Mouse (Mus musculus) embryonic fibroblast, embryonic 13.5 days (primary cell): ENCODE measurements around the gene Aox4. TPM values are rescaled to one million over a fixed set of nuclear protein-coding genes. Genes with fewer than 3 reads are reported as not detected.

Experiments
- H3K27ac ChIP-seq: 2 replicates; pipeline ENCODE4 v1.5.1; 2012; ENCODE audit warnings: low read length, control low read depth, inconsistent platforms; ENCODE audit not compliant: insufficient read depth
- H3K4me1 ChIP-seq: 2 replicates; pipeline ENCODE4 v1.6.1; 2011; ENCODE audit warnings: low read length; ENCODE audit not compliant: control insufficient read depth, insufficient read depth
- H3K4me3 ChIP-seq: 2 replicates; pipeline ENCODE4 v1.5.1; 2011; ENCODE audit warnings: mild to moderate bottlenecking, control low read depth, low read length; ENCODE audit not compliant: insufficient read depth
- CTCF ChIP-seq: IDR thresholded peaks from 2 replicates; pipeline ENCODE4 v1.5.1; 2011; ENCODE audit warnings: mild to moderate bottlenecking, control low read depth, low read length, moderate library complexity, borderline replicate concordance; ENCODE audit not compliant: insufficient read depth
- POLR2A ChIP-seq: IDR thresholded peaks from 2 replicates; pipeline ENCODE4 v1.6.1; 2011; ENCODE audit warnings: low read depth, mild to moderate bottlenecking, control low read depth, low read length, moderate library complexity
- polyA plus RNA-seq: library from polyadenylated mRNA; stranded (reverse); fragments of >200 nt; gene quantifications from 2 replicates; pipeline ENCODE4 v1.2.4, GENCODE M21; 2011; ENCODE audit warnings: low read depth; ENCODE audit not compliant: missing spikeins, insufficient read length

Gene Aox4
- polyA plus RNA-seq, 1 experiment = not detected

DNA sequence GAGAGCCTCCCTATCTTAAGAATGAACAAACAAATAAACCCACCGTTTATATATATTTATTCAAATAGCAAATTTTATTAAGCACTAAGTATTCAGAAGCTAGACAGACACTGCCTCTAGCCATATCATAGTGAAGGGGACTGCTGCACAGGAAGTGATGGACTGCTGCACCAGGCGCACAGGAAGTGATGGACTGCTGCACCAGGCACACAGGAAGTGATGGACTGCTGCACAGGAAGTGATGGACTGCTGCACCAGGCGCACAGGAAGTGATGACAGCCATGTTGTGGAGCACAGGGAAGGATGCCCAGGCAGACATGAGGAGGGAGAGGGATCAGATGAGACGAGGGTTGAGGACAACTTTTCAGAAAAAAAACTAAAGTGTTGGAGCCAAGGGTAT is 5.2 kb downstream of the Aox4 start:
- H3K27ac ChIP-seq = no peak overlapping the region
- H3K4me3 ChIP-seq = no peak overlapping the region
- no peaks in the 10 kb centered on the region for H3K4me1 ChIP-seq
- TF ChIP-seq POLR2A = no peak
- no peak for TF ChIP-seq CTCF

GRCm38 (mm10) chr1:58215956-58216532 is 5.8 kb downstream of the Aox4 start:
- TF ChIP-seq POLR2A (no peak), CTCF (no peak)
- H3K27ac ChIP-seq = no peak overlapping the region
- no peak overlapping the region for H3K4me3 ChIP-seq
- H3K4me1 ChIP-seq = no peaks in the 10 kb centered on the region

GRCm38 (mm10) chr1:58221070-58221469 is 10.9 kb downstream of the Aox4 start:
- H3K27ac ChIP-seq = no peak overlapping the region
- TF ChIP-seq POLR2A (no peak), CTCF (no peak)
- no peak overlapping the region for H3K4me3 ChIP-seq
- no peaks in the 10 kb centered on the region for H3K4me1 ChIP-seq

GRCm38 (mm10) chr1:58221879-58222278 is 11.7 kb downstream of the Aox4 start:
- TF ChIP-seq POLR2A (no peak), CTCF (no peak)
- Histone ChIP-seq H3K4me1 (no peaks in the 10 kb centered on the region), H3K27ac (no peak overlapping the region), H3K4me3 (no peak overlapping the region)

GRCm38 (mm10) chr1:58228086-58228485 is 17.9 kb downstream of the Aox4 start:
- Histone ChIP-seq H3K4me3 (no peak overlapping the region), H3K4me1 (no peaks in the 10 kb centered on the region), H3K27ac (no peak overlapping the region)
- TF ChIP-seq CTCF (no peak), POLR2A (no peak)

- no peak for TF ChIP-seq CTCF
- no peak for TF ChIP-seq POLR2A
- no peak overlapping the region for H3K4me3 ChIP-seq
- no peaks in the 10 kb centered on the region for H3K4me1 ChIP-seq
- H3K27ac ChIP-seq = no peak overlapping the region
These were observed 18.7 kb downstream of the Aox4 start for GRCm38 (mm10) chr1:58228916-58229315.

DNA sequence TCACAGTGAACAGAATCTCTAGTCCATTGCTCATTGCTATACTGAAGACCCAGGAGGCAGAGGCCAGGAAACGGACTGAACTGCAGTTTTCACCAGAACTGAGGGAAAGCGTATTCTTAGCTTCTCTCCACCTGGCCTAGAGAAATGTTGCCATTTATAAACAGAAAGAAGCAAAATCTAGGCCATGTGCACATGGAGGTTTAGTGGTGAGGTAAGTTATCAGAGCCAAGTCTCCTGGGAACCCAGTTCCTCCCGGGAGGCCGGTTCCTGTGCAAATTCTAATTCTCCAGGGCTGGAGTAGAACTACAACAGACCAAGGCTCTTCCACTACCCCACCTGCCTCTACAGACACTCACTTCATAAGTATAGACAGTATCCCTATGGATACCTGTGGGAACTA is 19.6 kb downstream of the Aox4 start:
- TF ChIP-seq CTCF (no peak), POLR2A (no peak)
- Histone ChIP-seq H3K4me3 (no peak overlapping the region), H3K4me1 (no peaks in the 10 kb centered on the region), H3K27ac (no peak overlapping the region)

- TF ChIP-seq CTCF (no peak), POLR2A (no peak)
These were observed 20.3 kb downstream of the Aox4 start for GRCm38 (mm10) chr1:58230542-58230941.

DNA sequence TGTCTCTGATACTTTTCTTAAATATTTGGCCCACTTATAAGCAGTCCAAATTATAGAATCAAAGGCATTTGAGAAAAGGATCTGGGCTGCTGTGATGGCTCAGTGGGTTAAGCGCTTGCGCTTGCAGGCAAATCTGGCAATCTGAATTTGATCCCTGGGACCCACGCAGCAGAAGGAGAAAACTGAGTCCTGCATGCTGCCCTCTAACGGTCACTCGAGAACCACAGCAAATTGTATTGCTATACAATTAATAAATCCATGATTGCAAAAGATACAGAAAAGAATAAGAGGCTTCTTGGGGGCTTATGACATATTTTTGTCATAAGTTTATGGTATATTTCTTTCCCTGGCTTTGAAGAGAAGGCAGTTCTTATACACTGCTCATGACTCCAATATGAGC is 25.2 kb downstream of the Aox4 start:
- TF ChIP-seq CTCF (peak; percentile 12; the same call in 1 of the 2 replicates), POLR2A (no peak)
- no peak overlapping the region for H3K4me3 ChIP-seq
- H3K4me1 ChIP-seq = peaks cover 2% of the 10 kb centered on the region; the same call in 1 of the 2 replicates
- H3K27ac ChIP-seq = no peak overlapping the region

More at GRCm38 (mm10) chr1:58230542-58230941, 20.3 kb downstream of the Aox4 start:
- Histone ChIP-seq H3K4me1 (no peaks in the 10 kb centered on the region), H3K4me3 (no peak overlapping the region), H3K27ac (no peak overlapping the region)

DNA sequence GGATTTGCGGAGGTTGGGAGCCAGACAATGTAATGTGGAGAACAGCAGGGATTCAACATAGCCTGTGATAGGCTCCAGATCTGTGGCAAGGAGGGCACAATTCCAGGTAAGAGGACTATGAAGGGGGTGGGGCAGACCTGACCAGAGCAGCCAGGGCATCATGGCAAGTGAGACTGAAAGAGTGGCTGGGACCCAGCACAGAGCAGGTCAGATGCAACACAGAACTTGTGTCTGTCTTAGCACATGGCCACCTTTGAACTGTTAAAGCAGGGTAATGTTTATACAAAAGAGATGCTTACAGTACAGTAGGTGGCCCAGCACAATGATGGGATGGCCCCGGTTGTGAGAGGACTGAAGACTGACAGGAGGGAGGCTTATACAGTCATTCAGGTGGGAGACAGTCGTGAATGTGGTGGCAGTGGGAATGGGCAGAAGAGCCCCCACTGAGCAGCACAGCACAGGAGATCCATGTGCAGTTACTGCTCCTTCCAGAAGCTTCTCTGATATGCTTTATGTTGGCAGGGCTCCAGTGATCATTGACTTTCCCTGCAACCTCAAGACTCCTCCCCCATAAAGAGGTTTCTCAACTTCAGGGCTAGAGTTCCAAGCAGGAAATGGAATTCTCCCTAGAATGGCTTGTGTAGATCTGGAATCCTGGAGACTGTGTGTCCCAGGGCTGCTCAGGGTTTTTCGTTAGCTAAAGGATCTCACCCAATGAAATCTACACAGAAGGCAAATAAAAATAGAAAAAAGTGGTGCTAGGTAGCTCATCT is 27.5 kb downstream of the Aox4 start:
- Histone ChIP-seq H3K27ac (no peak overlapping the region), H3K4me1 (peaks cover 2% of the 10 kb centered on the region; the same call in 1 of the 2 replicates), H3K4me3 (no peak overlapping the region)
- TF ChIP-seq CTCF (no peak), POLR2A (no peak)
